Mouse (Mus musculus) inflammation-experienced regulatory T-cells, adult 6 months (primary cell): ENCODE data around the gene Gm572. TPM values are rescaled to one million over a fixed set of nuclear protein-coding genes. Genes with fewer than 3 reads are reported as not detected.

ENCODE experiments used
- ATAC-seq: one replicate; pipeline ENCODE4 v1.8.0; 2017
- polyA plus RNA-seq, 3 experiments: library from polyadenylated mRNA; unstranded; fragments of 100-300 nt; shearing (Covaris generic); gene quantifications; one replicate each; pipeline ENCODE4 v1.2.1; 2017

Gene Gm572
- polyA plus RNA-seq, 3 experiments from 2014 or later: not detected

DNA sequence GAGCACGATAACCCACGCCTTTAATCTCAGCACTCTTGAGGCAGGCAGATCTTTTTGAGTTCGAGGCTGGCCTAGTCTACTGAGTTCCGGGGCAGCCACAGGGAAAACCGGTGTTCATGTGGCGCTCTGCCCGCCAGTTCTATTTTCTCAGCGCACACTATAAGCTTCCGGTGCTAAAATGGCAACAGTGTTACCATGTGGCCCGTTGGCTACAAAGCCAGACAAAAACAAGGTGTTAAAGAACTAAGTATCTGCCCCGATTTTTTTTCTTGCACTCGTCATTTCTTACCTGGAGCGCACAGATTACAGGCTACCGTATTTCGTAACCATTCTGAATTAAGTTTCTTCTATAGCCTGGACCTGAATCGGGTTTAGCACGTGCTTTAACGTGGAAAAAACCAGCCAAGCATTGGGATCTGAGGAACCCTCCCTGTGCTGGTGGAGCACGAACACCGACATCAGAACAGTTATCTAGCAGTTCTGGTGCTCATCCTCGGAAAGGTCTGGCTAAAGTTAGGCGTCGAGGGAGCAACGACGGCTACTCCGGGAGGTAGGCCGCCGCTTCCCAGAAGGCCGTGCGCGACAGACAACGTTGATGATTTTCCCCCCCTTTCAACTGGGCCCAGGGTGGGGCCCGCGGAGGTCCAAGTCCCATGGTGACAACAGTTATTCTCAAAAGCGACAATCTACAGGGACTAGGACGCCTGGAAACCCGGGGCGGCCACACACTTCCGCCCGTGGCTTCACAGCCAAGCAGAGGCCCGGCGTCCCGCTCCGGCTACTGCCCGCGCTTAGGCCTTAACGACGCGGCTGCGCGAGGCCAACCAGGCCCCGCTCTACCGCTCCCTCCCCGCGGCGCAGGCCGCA, 17.1 kb upstream of the Gm572 start:
- peak; percentile 35 for ATAC-seq

DNA sequence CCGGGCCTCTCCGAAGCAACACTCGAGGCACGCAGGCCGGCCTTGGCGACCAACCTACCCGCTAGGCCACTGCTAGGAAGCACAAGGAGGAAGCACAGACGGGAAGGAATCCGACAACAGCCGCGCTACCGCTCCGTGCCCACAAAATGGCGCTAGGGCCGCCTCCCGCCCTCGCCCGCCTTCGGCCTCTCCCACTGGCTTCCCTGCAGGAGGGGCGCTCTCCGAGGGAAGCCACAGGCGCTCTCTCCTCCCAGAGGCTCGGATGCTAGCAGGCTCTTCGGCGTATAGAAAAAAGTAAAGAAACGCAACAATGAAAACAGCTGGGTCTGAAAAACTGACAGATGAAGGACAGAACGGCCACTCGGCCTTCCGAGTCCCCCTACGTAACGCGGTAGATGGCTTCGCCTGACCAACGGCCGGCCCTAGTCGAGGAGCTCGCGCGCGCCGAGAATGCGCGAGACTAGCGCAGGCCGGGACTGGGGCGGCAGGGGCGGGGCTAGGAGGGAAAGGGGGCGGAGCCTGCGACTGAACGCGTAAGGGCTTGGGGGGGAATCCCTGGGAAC, 16.4 kb upstream of the Gm572 start, which contains the start of gene Tardbp:
TSS of gene Tardbp (minus strand) at position 397 of the 563 bp plus-strand sequence.
- peak; percentile 90 for ATAC-seq

DNA sequence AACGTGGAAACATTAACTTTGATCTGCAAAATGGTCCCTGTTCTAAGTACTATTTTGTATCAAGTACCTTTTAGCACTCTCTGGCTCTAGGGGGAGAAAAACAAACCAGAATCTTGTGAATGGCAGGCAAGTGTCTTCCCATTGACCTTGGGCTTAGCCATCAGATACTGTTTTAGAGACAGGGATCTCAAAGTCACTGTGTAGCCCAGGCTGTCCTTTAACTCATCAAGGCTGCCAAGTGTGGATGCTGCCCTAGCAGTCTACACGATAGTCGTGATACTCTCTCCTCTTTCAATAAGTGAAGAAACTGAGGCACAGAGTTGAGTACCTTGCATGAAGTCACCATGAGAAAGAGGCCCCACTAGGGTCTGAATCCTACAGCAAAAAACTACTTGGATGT, 15.9 kb upstream of the Gm572 start:
- ATAC-seq: no peak

DNA sequence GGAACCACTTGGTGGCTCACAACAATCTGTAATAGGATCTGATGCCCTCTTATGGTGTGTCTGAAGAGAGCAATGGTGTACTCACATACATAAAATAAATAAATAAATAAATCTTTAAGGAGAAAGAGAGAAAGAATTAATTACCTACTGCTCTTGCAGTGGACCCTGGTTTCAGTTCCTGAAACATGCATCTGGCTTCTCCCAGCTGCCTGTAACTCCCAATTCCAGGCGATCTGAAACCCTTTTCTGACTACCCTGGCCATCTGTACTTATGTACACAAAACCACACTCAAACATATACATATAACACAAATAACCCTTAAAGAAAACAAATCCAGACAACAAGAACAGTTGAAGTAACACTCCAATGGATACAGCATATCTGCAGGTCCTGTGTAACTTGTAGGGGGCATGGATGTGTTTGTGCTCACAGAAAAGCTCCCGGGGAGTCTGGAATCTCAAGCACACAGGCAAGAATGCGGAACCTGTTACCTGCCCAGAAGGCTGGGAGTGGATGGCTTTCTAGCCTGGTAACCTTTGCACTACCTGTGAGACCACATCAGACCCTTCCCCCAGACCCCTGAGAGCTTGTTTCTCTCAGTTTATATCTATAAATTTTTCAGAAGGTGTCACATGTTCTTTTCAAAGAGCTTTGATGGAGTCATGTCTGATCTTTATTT, 11.0 kb upstream of the Gm572 start:
- ATAC-seq: no peak

DNA sequence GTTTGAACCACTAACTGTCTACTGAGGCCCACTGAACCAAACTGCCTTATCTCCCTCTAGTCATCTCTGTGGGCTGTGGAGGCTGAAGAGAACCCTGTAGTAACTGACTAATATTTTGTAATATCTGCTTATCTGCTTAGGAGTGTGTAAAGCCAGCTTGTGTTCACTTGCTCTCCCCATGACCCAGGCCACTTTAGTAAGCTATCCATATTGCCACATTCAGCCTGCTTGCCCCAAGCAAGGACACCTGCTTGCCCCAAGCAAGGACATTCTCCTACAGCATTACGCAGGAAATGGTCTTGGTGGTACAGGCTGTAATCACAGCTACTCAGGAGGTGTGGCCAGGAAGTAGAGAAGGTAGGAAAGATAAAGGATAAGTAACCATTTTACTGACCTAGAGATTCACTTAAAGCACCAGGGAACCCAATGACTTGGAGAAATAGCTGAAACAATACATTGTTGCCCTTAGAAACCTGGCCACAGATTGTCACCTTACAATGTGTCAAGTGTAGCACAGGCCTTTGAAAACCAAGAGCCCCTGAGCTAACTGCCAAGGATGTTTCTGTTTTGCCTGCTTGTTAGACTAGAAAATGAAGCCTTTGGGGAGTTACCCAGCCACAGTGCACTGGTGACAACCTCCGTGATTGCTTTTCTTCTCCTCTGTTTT, 9.6 kb upstream of the Gm572 start:
- ATAC-seq: no peak

DNA sequence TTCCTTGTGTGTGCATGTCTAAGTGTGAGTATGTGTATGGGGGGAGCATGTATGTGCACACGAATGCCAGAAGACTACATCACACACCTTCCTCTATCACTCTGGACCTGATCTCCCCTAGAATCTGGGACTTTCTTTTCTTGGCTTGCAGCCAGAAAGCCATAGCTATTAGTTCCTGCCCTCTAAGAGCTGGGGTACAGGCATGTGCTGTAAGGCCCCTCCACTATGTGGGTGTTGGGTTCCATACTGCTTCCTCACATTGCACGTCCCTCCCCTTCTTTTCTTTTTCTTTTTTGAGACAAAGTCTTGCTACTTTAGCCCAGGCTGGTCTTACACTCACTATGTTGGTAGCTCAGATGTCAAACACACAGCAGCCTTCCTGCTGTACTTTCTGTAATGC, 7.8 kb upstream of the Gm572 start:
- no peak for ATAC-seq

DNA sequence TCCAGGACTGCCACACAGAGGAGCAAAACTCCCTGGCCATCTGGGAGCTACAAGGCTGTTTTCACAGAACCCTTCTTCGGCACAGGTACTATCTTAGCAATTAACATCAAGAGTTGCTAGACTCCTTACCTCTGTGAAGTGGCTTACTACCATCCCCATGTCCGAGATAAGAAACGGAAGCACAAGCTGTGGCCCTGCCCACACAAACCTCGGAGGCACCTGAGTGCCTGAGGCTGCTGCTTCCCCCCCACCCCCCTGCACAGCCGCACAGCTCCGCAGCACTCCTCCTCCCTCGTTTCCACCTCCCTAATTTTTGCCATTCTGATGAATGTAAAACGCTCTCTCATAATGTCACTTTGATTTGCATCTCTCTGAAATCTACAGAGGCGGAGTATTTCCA, 4.8 kb upstream of the Gm572 start:
- ATAC-seq: no peak

DNA sequence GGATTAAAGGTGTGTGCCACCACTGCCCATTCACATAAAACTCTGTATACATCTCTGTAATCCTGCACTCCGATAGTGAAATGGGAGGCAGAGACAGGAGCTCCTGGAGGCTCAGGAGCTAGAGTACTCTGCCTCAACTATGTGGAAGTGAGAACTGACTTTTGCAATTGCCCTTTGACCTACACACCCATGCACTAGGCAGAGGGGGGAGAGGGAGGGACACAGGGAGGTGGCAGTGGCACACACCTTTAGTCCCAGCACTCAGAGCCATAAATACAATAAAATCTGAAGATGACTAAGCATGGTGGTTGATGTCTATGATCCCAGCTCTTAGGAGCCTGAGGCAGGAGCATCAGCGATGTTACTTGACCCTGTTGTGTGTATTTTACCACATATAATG, 3.7 kb upstream of the Gm572 start:
- ATAC-seq: no peak

DNA sequence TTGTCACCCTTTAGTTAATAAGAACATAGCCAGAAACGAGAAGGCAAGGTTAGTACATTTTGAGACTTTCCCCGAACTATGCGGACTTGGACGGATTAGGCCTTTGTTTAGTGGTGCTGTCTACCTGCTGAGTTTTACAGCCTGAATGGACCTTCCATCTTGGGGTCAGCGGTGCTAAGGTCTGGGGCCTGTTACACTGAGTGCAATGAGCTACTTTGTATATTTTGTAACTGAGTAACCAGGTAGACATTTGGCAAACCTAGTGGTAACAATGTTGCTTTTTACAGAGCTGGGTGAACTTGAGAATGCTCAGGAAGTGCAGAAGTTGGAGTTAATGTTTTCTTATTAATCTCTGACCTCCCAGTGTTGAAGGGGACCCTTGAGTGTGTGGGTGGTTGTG, 2.0 kb upstream of the Gm572 start:
- ATAC-seq: no peak

DNA sequence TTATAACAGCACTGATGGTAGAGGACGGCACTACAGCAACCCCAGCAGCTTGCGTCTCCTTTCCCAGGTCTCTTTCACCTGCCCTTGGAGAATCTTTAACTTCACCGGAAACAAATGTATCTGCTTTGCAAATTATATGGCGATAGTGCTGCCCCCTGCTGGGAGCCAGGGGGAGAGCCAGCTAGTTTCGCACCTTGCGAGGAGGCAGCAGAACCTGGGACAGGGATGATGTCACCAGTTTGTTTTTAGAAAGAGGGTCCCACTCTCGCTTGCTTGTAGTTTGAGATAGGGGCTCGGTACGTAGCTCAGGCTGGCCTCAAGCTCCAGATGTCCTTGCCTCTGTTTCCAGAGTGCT, 1.0 kb downstream of the Gm572 start:
- peak; percentile 89 for ATAC-seq

DNA sequence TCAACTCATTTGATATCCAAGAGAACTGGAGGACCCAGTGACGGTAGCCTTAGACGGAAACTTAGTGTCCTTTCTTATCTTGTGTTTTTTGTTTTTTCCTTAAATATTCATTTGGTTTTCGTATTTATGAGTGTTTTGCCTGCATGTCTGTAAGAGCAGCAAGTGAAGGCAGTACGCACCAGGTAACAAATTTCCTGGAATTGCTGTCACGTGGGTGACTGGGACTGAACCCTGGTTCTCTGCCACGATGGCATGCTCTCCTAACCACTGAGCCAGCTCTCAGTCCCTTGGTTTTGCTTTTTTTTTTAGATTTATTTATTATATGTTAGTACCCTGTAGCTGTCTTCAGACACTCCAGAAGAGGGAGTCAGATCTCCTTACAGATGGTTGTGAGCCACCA, 1.8 kb downstream of the Gm572 start:
- ATAC-seq: no peak

DNA sequence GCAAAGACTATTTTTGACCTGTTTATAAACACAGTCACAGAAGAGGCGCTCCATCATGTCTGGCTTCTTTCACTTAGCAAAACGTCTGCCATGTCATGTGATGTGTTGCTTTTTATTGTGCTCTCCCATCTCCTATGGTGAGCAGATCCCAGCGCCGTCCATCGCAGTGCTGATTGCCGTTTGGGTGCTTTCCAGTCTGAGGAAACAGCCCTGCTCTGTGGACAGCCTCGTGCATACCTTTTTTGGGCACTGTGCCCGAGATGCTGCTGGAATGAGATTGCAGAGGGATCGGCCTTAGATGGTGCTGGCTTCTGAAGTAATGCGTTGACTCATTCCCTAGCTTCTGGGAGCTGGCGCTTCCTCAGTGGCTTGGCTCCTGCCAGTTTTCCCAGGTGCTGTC, 3.5 kb downstream of the Gm572 start:
- no peak for ATAC-seq

DNA sequence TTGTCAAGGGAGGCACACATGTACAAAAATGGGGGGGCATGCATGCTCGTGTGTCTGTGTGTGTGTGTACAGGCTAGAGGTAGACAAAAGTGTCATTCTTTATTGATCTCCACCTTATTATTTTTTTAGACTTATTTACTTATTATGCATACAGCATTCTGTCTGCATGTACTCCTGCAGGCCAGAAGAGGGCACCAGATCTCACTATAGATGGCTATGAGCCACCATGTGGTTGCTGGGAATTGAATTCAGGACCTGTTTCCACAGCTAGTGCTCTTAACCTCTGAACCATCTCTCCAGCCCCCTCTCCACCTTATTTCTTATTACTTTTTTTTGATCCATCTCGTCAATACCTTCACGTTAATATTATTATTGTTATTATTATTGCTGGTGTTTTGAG, 6.2 kb downstream of the Gm572 start:
- ATAC-seq: no peak

DNA sequence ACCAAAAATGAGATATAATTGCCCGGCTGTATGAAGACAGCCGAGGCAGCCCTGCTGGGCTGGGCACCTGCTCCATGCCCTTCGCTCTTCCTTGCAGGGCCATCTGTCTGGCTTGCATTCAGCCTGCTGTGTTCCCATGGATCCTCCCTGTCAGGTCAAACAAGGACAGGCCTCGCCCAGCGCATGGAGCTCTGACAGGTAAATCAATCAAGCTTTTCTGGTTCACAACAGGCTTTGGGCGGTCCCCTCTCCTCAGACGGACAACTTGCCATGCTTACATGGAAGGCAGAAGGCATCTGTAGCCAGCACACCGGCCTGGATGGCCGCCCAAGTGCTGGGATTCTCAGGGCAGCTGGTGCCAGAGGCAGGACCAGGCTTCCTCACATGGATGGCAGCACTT, 7.9 kb downstream of the Gm572 start:
- ATAC-seq: no peak

DNA sequence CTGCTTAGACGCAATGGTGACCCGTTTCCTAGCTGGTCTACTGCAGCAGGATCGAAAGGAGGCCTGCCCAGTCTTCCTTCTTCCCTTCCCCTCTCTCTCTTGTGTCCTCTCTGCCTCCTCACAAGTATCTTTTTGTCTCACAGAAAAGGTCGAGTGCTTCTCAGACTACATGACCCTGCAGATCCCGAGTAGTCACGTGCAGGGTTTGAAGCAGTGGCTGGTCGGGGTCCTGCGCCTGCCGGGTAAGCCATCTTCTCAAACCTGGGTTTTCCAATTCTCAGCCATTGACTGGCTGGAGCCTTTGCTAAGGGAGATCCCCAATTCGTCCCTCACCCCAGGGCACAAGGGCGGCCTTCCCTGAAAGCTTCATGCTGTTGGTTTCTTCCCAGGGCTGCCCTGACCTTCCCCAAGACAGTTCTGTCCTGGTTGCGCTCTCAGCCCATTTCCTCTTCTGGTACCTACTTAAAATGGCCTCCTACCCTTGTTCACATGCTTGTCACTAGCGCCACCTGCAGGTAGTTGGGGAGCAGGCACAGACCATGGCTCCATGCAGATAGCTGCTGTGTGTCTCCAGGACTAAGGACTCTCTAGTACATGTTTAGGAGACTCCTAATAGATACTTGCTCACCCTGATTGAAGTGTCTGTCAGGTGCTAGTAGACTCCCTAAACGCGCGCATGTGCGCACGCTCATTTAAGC, 11.7 kb downstream of the Gm572 start:
- ATAC-seq: no peak

DNA sequence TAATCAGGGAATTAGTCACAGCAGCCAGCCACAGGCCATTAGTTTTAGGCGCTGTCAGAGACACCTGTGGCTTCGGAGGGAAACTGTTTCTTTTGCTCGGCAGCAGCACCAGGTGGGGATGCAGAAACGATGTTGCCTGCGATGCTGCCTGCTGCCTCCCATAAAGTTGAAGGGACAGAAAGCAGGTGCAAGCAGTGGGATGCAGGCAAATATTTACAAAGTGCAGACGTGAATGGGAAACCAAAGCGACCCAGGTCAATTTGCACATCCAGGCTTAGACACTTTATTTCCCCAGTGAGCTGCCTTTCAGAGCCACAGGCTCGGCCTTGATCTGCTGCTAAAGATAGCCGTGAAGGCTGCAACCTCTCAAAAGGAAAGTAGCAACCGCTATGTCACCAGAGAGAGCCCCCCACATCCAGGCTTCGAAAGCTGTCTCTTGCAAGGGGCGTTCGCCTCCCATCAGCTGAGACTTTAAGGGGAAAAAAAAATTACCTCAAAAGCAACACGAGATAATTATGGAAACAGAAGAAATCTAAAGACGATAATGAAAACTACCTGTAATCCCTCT, 13.7 kb downstream of the Gm572 start:
- no peak for ATAC-seq

DNA sequence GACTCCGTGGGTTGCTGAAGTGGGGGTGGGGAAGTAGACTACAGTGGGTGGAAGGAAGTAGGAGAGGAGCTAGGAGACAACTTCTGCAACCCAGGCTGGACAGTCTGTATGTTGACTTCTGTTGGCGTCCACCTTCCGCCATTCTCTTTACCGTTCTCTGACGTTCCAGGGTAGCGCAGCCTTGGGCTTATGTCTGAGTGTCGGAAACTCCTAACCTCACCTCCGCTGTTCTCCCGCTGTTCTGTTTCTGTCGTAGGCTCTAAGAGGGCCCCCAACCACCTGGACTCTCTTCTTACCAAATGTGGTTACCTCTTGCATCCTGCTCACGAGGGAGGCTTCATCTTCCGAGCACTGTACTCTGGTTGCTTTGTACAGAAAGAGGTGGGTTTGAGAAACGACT, 14.7 kb downstream of the Gm572 start:
- ATAC-seq: peak; percentile 28

DNA sequence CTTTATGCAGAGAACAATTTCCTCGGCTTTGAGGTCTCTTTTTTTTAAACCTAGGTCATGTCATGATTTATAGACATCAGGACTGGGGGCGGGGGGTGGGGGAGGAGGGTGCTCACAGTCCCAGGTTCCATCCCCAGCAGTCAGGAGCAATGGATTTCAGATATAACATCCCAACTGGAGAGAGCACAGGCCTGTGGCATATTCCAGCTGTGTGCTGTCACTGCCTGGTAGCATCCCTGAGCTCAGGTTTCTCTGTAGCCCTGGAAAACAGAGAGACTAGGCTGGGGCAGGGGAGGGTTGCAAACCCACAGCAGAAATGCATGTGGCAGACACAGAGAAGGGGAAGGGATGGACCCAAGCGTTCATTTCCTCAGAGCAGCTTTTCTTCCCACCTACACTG, 17.1 kb downstream of the Gm572 start:
- no peak for ATAC-seq

DNA sequence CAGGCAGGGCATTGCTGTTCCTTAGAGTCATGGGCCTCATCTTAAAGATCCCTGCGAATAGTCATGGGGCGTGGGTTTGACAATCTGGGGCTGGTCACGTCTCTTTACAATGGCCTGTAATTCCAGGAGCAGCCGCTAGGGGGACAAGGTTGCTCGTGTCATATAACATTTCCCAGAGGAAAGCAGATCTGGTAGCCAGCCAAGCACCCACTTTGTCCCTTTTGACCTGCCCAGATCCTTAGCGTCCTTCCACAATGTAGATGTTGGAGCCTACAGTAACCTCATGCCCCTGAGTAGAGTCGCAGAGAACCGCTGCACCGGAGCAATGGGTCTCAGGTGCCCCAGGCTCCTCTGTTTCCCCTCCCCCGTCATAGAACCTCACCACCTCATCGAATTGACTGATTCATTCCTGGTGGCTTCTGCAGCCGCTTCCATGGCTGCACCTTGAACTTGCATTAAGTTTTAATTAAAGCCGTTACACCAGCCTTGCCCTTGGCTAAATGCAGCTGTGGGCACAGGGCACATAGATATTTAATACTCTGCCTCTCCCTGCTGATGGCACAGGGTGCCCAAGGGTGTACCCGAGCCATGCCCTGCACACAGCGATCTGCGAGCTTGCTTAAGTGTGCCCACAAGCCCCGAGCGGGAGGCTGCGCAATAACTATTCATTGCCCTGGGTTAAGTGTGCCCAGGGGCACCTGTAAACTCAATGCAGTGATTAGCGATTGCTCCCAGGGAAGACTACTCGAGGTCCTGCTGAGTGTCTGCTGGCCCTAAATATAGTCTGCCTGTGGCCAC, 19.2 kb downstream of the Gm572 start:
- no peak for ATAC-seq

DNA sequence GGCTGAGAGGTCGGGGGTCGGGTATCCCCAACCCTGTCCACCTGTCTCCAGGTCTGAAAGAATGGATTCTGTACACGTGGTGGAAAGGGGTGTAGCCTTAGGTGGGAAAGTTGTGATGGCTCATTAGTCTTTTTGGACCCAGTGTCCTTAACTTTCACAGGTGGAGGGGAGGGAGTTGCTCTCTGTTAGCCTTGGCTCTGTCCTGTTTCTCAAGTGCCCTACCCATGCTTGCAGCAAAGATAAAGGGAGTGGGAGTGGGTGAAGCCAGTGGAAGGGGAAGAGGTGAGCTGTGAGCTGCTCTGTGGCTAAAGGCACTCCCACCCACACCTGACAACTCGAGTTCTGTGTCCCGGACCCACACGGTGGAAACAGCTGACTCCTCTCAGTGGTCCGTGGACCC, 20.2 kb downstream of the Gm572 start:
- no peak for ATAC-seq

DNA sequence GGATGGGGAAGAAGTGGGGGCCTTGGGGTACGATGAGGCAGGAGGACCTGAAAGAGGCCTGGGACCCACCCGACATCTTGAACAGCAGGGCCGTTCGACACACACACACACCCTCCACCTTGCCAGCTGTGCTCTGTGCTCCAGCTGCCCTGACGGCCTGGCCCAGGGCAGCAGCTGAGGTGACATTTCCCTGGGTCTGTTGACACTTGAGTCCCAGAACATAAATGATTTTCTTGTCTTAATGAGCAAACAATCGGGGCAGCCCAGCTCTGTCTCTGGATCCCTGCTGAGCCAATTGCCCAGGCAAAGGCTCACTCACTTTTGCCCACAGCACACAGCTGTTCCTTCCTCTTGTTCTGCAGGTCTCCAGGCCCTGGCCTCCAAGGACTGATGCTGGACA, 20.9 kb downstream of the Gm572 start:
- no peak for ATAC-seq
